Mouse (Mus musculus) stomach, postnatal 0 days (tissue): Measurements from ENCODE around the gene Dock2. TPM values are rescaled to one million over a fixed set of nuclear protein-coding genes. Genes with fewer than 3 reads are reported as not detected.

Source experiments
- ATAC-seq: fragments of 200-750 bp; cut with Nextera tagmentation; 2 replicates; pipeline ENCODE4 v1.8.0; 2017; ENCODE audit not compliant: low FRiP score, low TSS enrichment
- DNase-seq: peaks from one replicate; pipeline ENCODE4 v3.0.0-alpha.2; 2016; ENCODE audit warnings: low spot score
- H3K27ac ChIP-seq: fragments of 300-500 bp; sonication (generic); replicated peaks from 2 replicates; pipeline ENCODE4 v1.5.1; 2014; ENCODE audit warnings: mild to moderate bottlenecking, control low read depth
- H3K27me3 ChIP-seq: fragments of 300-500 bp; sonication (generic); 2 replicates; pipeline ENCODE4 v1.6.1; 2014; ENCODE audit warnings: low read length; ENCODE audit not compliant: control insufficient read depth, insufficient read depth
- H3K36me3 ChIP-seq: fragments of 300-500 bp; sonication (generic); 2 replicates; pipeline ENCODE4 v1.6.1; 2014; ENCODE audit warnings: low read length, mixed read lengths; ENCODE audit not compliant: control insufficient read depth, insufficient read depth
- H3K4me1 ChIP-seq: fragments of 300-500 bp; sonication (generic); replicated peaks from 2 replicates; pipeline ENCODE4 v1.6.1; 2014; ENCODE audit warnings: antibody characterized with exemption; ENCODE audit not compliant: control insufficient read depth, insufficient read depth
- H3K4me2 ChIP-seq: fragments of 300-500 bp; sonication (generic); replicated peaks from 2 replicates; pipeline ENCODE4 v1.6.1; 2014; ENCODE audit warnings: low read depth, mild to moderate bottlenecking, control low read depth, moderate library complexity
- H3K4me3 ChIP-seq: fragments of 300-500 bp; sonication (generic); 2 replicates; pipeline ENCODE4 v1.5.1; 2014; ENCODE audit warnings: low read depth, low read length, control low read depth
- H3K9ac ChIP-seq: fragments of 300-500 bp; sonication (generic); 2 replicates; pipeline ENCODE4 v1.6.1; 2014; ENCODE audit warnings: mild to moderate bottlenecking, low read length, control low read depth, mixed read lengths
- H3K9me3 ChIP-seq: fragments of 300-500 bp; sonication (generic); 2 replicates; pipeline ENCODE4 v1.6.1; 2016; ENCODE audit warnings: low read length; ENCODE audit not compliant: control insufficient read depth
- CTCF ChIP-seq: IDR thresholded peaks from 2 replicates; pipeline ENCODE4 v1.5.1; 2016; ENCODE audit warnings: antibody characterized with exemption, low read depth, mild to moderate bottlenecking, moderate library complexity
- EP300 ChIP-seq: optimal IDR thresholded peaks from 2 replicates; pipeline ENCODE3; 2016; ENCODE audit warnings: antibody characterized with exemption
- WGBS: fragments of 180-500 bp; shearing (Covaris S2); extraction: QIAGEN DNeasy Blood & Tissue Kit; methylation state at CpG from one replicate; pipeline ENCODE4 v1.1.7; 2014; 5-methylcytosine and 5-hydroxymethylcytosine counted together
- polyA plus RNA-seq: library from polyadenylated mRNA; unstranded; fragments of >200 nt; fragmentation: Nextera tagmentation; extraction: Ambion mirVana; gene quantifications from 2 replicates; pipeline ENCODE4 v1.2.1, GENCODE M21; 2015

The Dock2 gene
- polyA plus RNA-seq, 1 experiment from 2014 or later, result 1.0 TPM

DNA sequence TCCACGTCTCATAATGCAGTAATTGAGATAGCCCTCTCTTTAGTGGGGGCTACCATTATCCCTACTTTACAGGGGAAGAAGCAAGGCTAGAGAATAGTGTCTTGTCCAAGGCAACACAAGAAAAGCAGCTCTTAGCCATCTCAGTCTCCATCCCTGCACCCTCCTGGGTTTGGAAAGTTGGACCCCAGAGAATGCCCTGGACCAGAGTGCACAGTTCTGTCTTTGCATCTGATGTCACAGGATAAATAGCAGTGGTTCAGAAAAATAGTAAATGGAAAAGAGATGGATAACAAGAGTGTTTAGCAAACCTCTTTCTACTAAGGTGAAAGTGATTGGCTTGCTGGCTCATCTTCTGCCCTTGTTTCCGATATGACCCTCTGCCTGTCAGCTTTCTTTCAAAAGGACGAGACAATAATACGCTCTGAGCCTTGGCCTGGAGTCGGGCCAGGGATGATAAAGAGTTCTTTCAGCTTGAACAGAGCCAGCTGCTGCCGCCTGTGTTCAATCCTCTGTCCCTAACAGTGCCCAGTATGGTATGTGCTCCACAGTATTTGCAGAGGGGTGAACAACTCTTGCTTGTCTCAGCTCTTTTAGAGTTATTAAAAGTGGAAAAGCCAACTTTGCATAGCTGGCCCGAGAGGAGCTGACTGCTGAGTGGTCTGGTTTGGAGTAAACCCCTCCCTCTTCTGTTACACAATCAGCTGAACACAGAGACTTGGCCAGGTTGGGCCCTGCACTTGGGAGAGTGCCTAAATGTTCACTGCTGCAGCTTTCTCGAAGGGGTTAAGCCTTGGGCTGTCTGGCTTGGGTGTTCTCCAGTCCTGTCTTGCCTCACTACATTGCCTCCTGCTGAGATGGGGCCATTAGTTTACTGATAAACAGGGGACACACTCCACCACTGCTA lies 602.2 kb downstream of the Dock2 start:
- WGBS, result 23% methylated on average over 8 of the region's 8 CpGs
- TF ChIP-seq CTCF (no peak), EP300 (no peak)
- no peak overlapping the region for H3K4me3 ChIP-seq
- H3K4me2 ChIP-seq, result no peak overlapping the region
- H3K9ac ChIP-seq, result no peak overlapping the region
- no peaks in the 10 kb centered on the region for H3K4me1 ChIP-seq
- no peaks in the 10 kb centered on the region for H3K36me3 ChIP-seq
- peak; percentile 78 for ATAC-seq
- peak; percentile 28 for DNase-seq
- H3K27me3 ChIP-seq, result no peaks in the 10 kb centered on the region
- H3K27ac ChIP-seq, result peak overlapping the region; percentile 49
- no peaks in the 10 kb centered on the region for H3K9me3 ChIP-seq

DNA sequence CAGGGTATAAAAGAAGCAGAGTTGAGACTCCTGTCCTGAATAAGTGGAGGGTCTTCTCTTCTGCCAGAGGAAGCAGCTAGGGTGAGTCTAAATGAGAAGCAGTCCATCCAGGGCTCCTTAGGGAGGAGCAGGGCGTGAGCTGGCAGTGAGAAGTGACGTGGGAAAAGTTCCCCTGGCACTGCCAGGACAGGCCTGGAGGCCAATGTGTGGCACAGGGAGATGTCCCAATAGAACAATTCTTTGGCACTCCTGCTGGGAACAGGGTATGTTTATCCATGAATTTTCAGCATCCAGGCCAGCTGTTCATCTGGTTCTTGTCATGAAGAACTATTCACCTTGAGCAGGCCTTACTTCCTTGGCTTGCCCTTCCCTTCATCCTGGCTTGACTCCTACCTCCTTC lies 604.9 kb downstream of the Dock2 start:
- 86% methylated on average over 2 of the region's 2 CpGs for WGBS
- TF ChIP-seq CTCF (no peak), EP300 (no peak)

More for the DNA sequence above, 604.9 kb downstream of the Dock2 start:
- no peaks in the 10 kb centered on the region for H3K27me3 ChIP-seq
- DNase-seq (no peak), ATAC-seq (no peak)
- no peaks in the 10 kb centered on the region for H3K36me3 ChIP-seq
- H3K4me1 ChIP-seq, result no peaks in the 10 kb centered on the region
- no peaks in the 10 kb centered on the region for H3K9me3 ChIP-seq
- no peak overlapping the region for H3K4me3 ChIP-seq
- no peak overlapping the region for H3K4me2 ChIP-seq
- no peak overlapping the region for H3K9ac ChIP-seq
- H3K27ac ChIP-seq, result no peak overlapping the region

Other genes with a start within 250 kb of the Dock2 start
- 3.8 and 5.0 TPM in 2 replicates for gene Spdl1, start 49.7 kb upstream of the Dock2 start, polyA plus RNA-seq